45 mouse cellular contexts compared by ENCODE assay signal in the genomic region with DNA sequence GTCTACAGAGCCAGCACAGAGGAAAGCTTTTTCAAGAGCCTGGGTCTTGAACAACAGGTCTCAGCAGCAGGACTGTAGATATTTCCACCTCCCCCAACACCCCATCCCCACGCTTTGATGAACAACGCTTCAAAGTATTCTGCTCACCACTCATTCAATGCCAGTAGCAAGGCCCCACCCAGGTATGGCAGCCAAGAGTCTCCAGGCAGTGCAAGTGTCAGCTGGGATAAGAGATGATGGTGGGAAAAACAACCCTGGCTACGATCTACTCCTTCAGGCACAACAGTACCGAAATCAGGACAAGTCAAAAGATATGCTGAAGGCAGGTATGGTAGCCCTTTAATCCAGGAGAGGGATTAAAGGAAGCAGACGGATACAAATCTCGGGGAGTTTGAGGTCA. TPM values are rescaled to one million over a fixed set of nuclear protein-coding genes. Genes with fewer than 3 reads are reported as not detected.
"Had no signal": no experiment of that assay in that cellular context is flagged by ENCODE, and none has a peak within 500 bp of the region (broad histone marks: within the 10 kb centered on the region; RNA-seq: fewer than 3 reads in every experiment).

No protein-coding gene starts in this region.

- ATAC-seq: liver, embryonic 12.5 days; liver, postnatal 0 days; lung, postnatal 0 days; midbrain, embryonic 13.5 days; midbrain, embryonic 15.5 days; midbrain, embryonic 16.5 days had no signal

- H3K36me3 ChIP-seq: limb, embryonic 10.5 days; limb, embryonic 12.5 days; limb, embryonic 13.5 days; limb, embryonic 15.5 days; liver, embryonic 12.5 days; liver, embryonic 13.5 days; liver, embryonic 15.5 days; lung, embryonic 15.5 days; midbrain, embryonic 10.5 days; midbrain, embryonic 12.5 days; midbrain, embryonic 13.5 days; midbrain, embryonic 15.5 days had no signal

- H3K27ac ChIP-seq: limb, embryonic 10.5 days; limb, embryonic 12.5 days; limb, embryonic 13.5 days; limb, embryonic 15.5 days; liver, embryonic 12.5 days; liver, embryonic 13.5 days; liver, embryonic 14.5 days; liver, embryonic 15.5 days; lung, embryonic 15.5 days; macrophage; midbrain, embryonic 10.5 days; midbrain, embryonic 12.5 days; midbrain, embryonic 13.5 days; midbrain, embryonic 15.5 days had no signal

- H3K4me3 ChIP-seq: limb, embryonic 10.5 days; limb, embryonic 12.5 days; limb, embryonic 13.5 days; limb, embryonic 15.5 days; liver, embryonic 12.5 days; liver, embryonic 13.5 days; liver, embryonic 15.5 days; lung, embryonic 15.5 days; megakaryocyte, embryonic 14.5 days; midbrain, embryonic 10.5 days; midbrain, embryonic 12.5 days; midbrain, embryonic 13.5 days; midbrain, embryonic 15.5 days; myocyte had no signal

- H3K4me1 ChIP-seq: limb, embryonic 10.5 days; limb, embryonic 12.5 days; limb, embryonic 13.5 days; limb, embryonic 15.5 days; lung, embryonic 15.5 days; megakaryocyte, embryonic 14.5 days; midbrain, embryonic 10.5 days; midbrain, embryonic 12.5 days; midbrain, embryonic 13.5 days; midbrain, embryonic 15.5 days had no signal

- DNase-seq: left cerebral cortex, postnatal 4 days; liver; liver, embryonic 13.5 days; liver, postnatal 0 days; lung, adult 18-20 months; lung, adult 2 months; lung, embryonic 14.5 days; lung, postnatal 10 days; lung, postnatal 14 days; lung, postnatal 36 days; lung, postnatal 4 days; midbrain, embryonic 14.5 days had no signal

- H3K27me3 ChIP-seq: limb, embryonic 12.5 days; limb, embryonic 13.5 days; limb, embryonic 15.5 days; liver, embryonic 12.5 days; liver, embryonic 13.5 days; liver, embryonic 15.5 days; lung, embryonic 15.5 days; midbrain, embryonic 12.5 days; midbrain, embryonic 13.5 days; midbrain, embryonic 15.5 days had no signal

- H3K9me3 ChIP-seq: limb, embryonic 10.5 days; limb, embryonic 12.5 days; limb, embryonic 13.5 days; limb, embryonic 15.5 days; liver, embryonic 12.5 days; liver, embryonic 13.5 days; liver, embryonic 15.5 days; lung, embryonic 15.5 days; megakaryocyte, embryonic 14.5 days; midbrain, embryonic 10.5 days; midbrain, embryonic 12.5 days; midbrain, embryonic 13.5 days; midbrain, embryonic 15.5 days had no signal

RNA-seq across cellular contexts. Expression of gene Ctse, which starts 11.9 kb away (rescaled TPM):
- total RNA-seq: left cerebral cortex, postnatal 25 days; liver, adult 2 months had no signal
- polyA plus RNA-seq: limb, embryonic 10.5 days; midbrain, embryonic 10.5 days; midbrain, embryonic 13.5 days; midbrain, embryonic 14.5 days; midbrain, embryonic 16.5 days; myocyte had no signal

RNA-seq across cellular contexts. Expression of gene Avpr1b, which starts 27.2 kb away (rescaled TPM):
- total RNA-seq: left cerebral cortex, adult 8-10 months; left cerebral cortex, postnatal 14 days; left cerebral cortex, postnatal 25 days; left cerebral cortex, postnatal 36 days; left cerebral cortex, postnatal 4 days; liver, adult 2 months; megakaryocyte progenitor cell, adult 5-6 weeks; megakaryocyte, adult 5-6 weeks; midbrain, postnatal 0 days; monocyte, adult 5-6 weeks had no signal
- polyA plus RNA-seq: limb, embryonic 10.5 days; limb, embryonic 11.5 days; limb, embryonic 12.5 days; limb, embryonic 13.5 days; limb, embryonic 14.5 days; limb, embryonic 15.5 days; liver, adult 2 months; liver, embryonic 11.5 days; liver, embryonic 12.5 days; liver, embryonic 13.5 days; liver, embryonic 14.5 days; liver, embryonic 15.5 days; liver, embryonic 16.5 days; liver, postnatal 0 days; lung, adult 2 months; lung, embryonic 14.5 days; lung, embryonic 15.5 days; lung, embryonic 16.5 days; lung, postnatal 0 days; macrophage; midbrain, embryonic 10.5 days; midbrain, embryonic 11.5 days; midbrain, embryonic 12.5 days; midbrain, embryonic 13.5 days; midbrain, embryonic 14.5 days; midbrain, embryonic 15.5 days; midbrain, embryonic 16.5 days; midbrain, postnatal 0 days; myocyte; neural tube, embryonic 11.5 days had no signal
